Mouse (Mus musculus): ENCODE results near the gene Ints11. TPM values are rescaled to one million over a fixed set of nuclear protein-coding genes. Genes with fewer than 3 reads are reported as not detected.

The Ints11 gene
- polyA plus RNA-seq, 1 experiment from 2014 or later, result 92.8 TPM

GRCm38 (mm10) chr4:155851368-155851767, 18.0 kb upstream of the Ints11 start:
- no peak overlapping the region for H3K27ac ChIP-seq (replicated peaks; ENCODE audit: low read depth, low read length)
- ATAC-seq (replicated peaks; ENCODE audit: insufficient number of reproducible peaks, low FRiP score, low TSS enrichment, low read depth), result no peak
- H3K4me1 ChIP-seq (ENCODE audit: control insufficient read depth, insufficient read depth, low read length), result no peaks in the 10 kb centered on the region; the same call in 1 of the 2 replicates
- H3K27me3 ChIP-seq (ENCODE audit: control insufficient read depth, insufficient read depth, low read length), result no peaks in the 10 kb centered on the region
- H3K4me3 ChIP-seq (ENCODE audit: low read depth, low read length), result no peak overlapping the region
- H3K9ac ChIP-seq (replicated peaks; ENCODE audit: low read length), result no peak overlapping the region
- WGBS, result 88% methylated on average over 3 of the region's 3 CpGs
- H3K36me3 ChIP-seq (replicated peaks; ENCODE audit: control insufficient read depth, insufficient read depth, low read depth, low read length), result peaks cover 3% of the 10 kb centered on the region; the same call in 1 of the 2 replicates
- H3K4me2 ChIP-seq (ENCODE audit: low read depth, low read length), result no peak overlapping the region
- no peak for DNase-seq (ENCODE audit: low spot score)
- no peaks in the 10 kb centered on the region for H3K9me3 ChIP-seq (replicated peaks; ENCODE audit: control insufficient read depth, low read length)

GRCm38 (mm10) chr4:155851951-155852411, 17.4 kb upstream of the Ints11 start:
- Histone ChIP-seq H3K27ac (replicated peaks; ENCODE audit: low read depth, low read length) (no peak overlapping the region), H3K4me2 (ENCODE audit: low read depth, low read length) (no peak overlapping the region), H3K27me3 (ENCODE audit: control insufficient read depth, insufficient read depth, low read length) (no peaks in the 10 kb centered on the region), H3K36me3 (replicated peaks; ENCODE audit: control insufficient read depth, insufficient read depth, low read depth, low read length) (peaks cover 3% of the 10 kb centered on the region; the same call in 1 of the 2 replicates), H3K9me3 (replicated peaks; ENCODE audit: control insufficient read depth, low read length) (no peaks in the 10 kb centered on the region), H3K4me1 (ENCODE audit: control insufficient read depth, insufficient read depth, low read length) (no peaks in the 10 kb centered on the region; the same call in 1 of the 2 replicates), H3K4me3 (ENCODE audit: low read depth, low read length) (no peak overlapping the region), H3K9ac (replicated peaks; ENCODE audit: low read length) (no peak overlapping the region)
- DNase-seq (ENCODE audit: low spot score) (no peak), ATAC-seq (replicated peaks; ENCODE audit: insufficient number of reproducible peaks, low FRiP score, low TSS enrichment, low read depth) (no peak)
- WGBS, result 87% methylated on average over 2 of the region's 2 CpGs

GRCm38 (mm10) chr4:155853421-155853820, 15.9 kb upstream of the Ints11 start:
- Histone ChIP-seq H3K27me3 (ENCODE audit: control insufficient read depth, insufficient read depth, low read length) (no peaks in the 10 kb centered on the region), H3K9me3 (replicated peaks; ENCODE audit: control insufficient read depth, low read length) (no peaks in the 10 kb centered on the region), H3K27ac (replicated peaks; ENCODE audit: low read depth, low read length) (no peak overlapping the region), H3K4me2 (ENCODE audit: low read depth, low read length) (no peak overlapping the region), H3K4me3 (ENCODE audit: low read depth, low read length) (no peak overlapping the region), H3K4me1 (ENCODE audit: control insufficient read depth, insufficient read depth, low read length) (no peaks in the 10 kb centered on the region; the same call in 1 of the 2 replicates), H3K36me3 (replicated peaks; ENCODE audit: control insufficient read depth, insufficient read depth, low read depth, low read length) (peaks cover 3% of the 10 kb centered on the region; the same call in 1 of the 2 replicates), H3K9ac (replicated peaks; ENCODE audit: low read length) (no peak overlapping the region)
- 92% methylated on average over 9 of the region's 9 CpGs for WGBS
- DNase-seq (ENCODE audit: low spot score) (no peak), ATAC-seq (replicated peaks; ENCODE audit: insufficient number of reproducible peaks, low FRiP score, low TSS enrichment, low read depth) (no peak)

- no peak overlapping the region for H3K9ac ChIP-seq (replicated peaks; ENCODE audit: low read length)
- no peaks in the 10 kb centered on the region for H3K4me1 ChIP-seq (ENCODE audit: control insufficient read depth, insufficient read depth, low read length)
- H3K4me3 ChIP-seq (ENCODE audit: low read depth, low read length), result no peak overlapping the region
- no peaks in the 10 kb centered on the region for H3K9me3 ChIP-seq (replicated peaks; ENCODE audit: control insufficient read depth, low read length)
- H3K4me2 ChIP-seq (ENCODE audit: low read depth, low read length), result no peak overlapping the region
- 92% methylated on average over 12 of the region's 12 CpGs for WGBS
- H3K36me3 ChIP-seq (replicated peaks; ENCODE audit: control insufficient read depth, insufficient read depth, low read depth, low read length), result peaks cover 3% of the 10 kb centered on the region; the same call in 1 of the 2 replicates
- DNase-seq (ENCODE audit: low spot score), result no peak
- no peak for ATAC-seq (replicated peaks; ENCODE audit: insufficient number of reproducible peaks, low FRiP score, low TSS enrichment, low read depth)
- H3K27me3 ChIP-seq (ENCODE audit: control insufficient read depth, insufficient read depth, low read length), result no peaks in the 10 kb centered on the region
- H3K27ac ChIP-seq (replicated peaks; ENCODE audit: low read depth, low read length), result no peak overlapping the region
These were observed 14.4 kb upstream of the Ints11 start for GRCm38 (mm10) chr4:155854991-155855390.

GRCm38 (mm10) chr4:155856071-155856470, 13.3 kb upstream of the Ints11 start:
- H3K36me3 ChIP-seq (replicated peaks; ENCODE audit: control insufficient read depth, insufficient read depth, low read depth, low read length), result peaks cover 3% of the 10 kb centered on the region; the same call in 1 of the 2 replicates

GRCm38 (mm10) chr4:155856881-155857280, 12.5 kb upstream of the Ints11 start:
- H3K27ac ChIP-seq (replicated peaks; ENCODE audit: low read depth, low read length), result no peak overlapping the region
- no peak overlapping the region for H3K4me3 ChIP-seq (ENCODE audit: low read depth, low read length)
- peaks cover 3% of the 10 kb centered on the region; the same call in 1 of the 2 replicates for H3K36me3 ChIP-seq (replicated peaks; ENCODE audit: control insufficient read depth, insufficient read depth, low read depth, low read length)
- no peaks in the 10 kb centered on the region for H3K9me3 ChIP-seq (replicated peaks; ENCODE audit: control insufficient read depth, low read length)
- WGBS, result 89% methylated on average over 3 of the region's 3 CpGs
- H3K9ac ChIP-seq (replicated peaks; ENCODE audit: low read length), result no peak overlapping the region
- DNase-seq (ENCODE audit: low spot score) (no peak), ATAC-seq (replicated peaks; ENCODE audit: insufficient number of reproducible peaks, low FRiP score, low TSS enrichment, low read depth) (no peak)
- H3K4me2 ChIP-seq (ENCODE audit: low read depth, low read length), result no peak overlapping the region
- no peaks in the 10 kb centered on the region for H3K27me3 ChIP-seq (ENCODE audit: control insufficient read depth, insufficient read depth, low read length)
- H3K4me1 ChIP-seq (ENCODE audit: control insufficient read depth, insufficient read depth, low read length), result no peaks in the 10 kb centered on the region

More at GRCm38 (mm10) chr4:155856071-155856470, 13.3 kb upstream of the Ints11 start:
- no peak overlapping the region for H3K9ac ChIP-seq (replicated peaks; ENCODE audit: low read length)
- no peaks in the 10 kb centered on the region for H3K4me1 ChIP-seq (ENCODE audit: control insufficient read depth, insufficient read depth, low read length)
- no peaks in the 10 kb centered on the region for H3K9me3 ChIP-seq (replicated peaks; ENCODE audit: control insufficient read depth, low read length)
- no peak overlapping the region for H3K4me3 ChIP-seq (ENCODE audit: low read depth, low read length)
- DNase-seq (ENCODE audit: low spot score) (no peak), ATAC-seq (replicated peaks; ENCODE audit: insufficient number of reproducible peaks, low FRiP score, low TSS enrichment, low read depth) (no peak)
- H3K4me2 ChIP-seq (ENCODE audit: low read depth, low read length), result no peak overlapping the region
- H3K27ac ChIP-seq (replicated peaks; ENCODE audit: low read depth, low read length), result no peak overlapping the region
- WGBS, result 93% methylated on average over 12 of the region's 12 CpGs
- no peaks in the 10 kb centered on the region for H3K27me3 ChIP-seq (ENCODE audit: control insufficient read depth, insufficient read depth, low read length)

- peak; percentile 86 for DNase-seq (ENCODE audit: low spot score)
- Histone ChIP-seq H3K36me3 (replicated peaks; ENCODE audit: control insufficient read depth, insufficient read depth, low read depth, low read length) (peaks cover 3% of the 10 kb centered on the region; the same call in 1 of the 2 replicates), H3K9ac (replicated peaks; ENCODE audit: low read length) (no peak overlapping the region), H3K4me1 (ENCODE audit: control insufficient read depth, insufficient read depth, low read length) (no peaks in the 10 kb centered on the region), H3K27ac (replicated peaks; ENCODE audit: low read depth, low read length) (no peak overlapping the region), H3K27me3 (ENCODE audit: control insufficient read depth, insufficient read depth, low read length) (no peaks in the 10 kb centered on the region), H3K9me3 (replicated peaks; ENCODE audit: control insufficient read depth, low read length) (no peaks in the 10 kb centered on the region), H3K4me3 (ENCODE audit: low read depth, low read length) (no peak overlapping the region), H3K4me2 (ENCODE audit: low read depth, low read length) (no peak overlapping the region)
- peak; percentile 24; the same call in 1 of the 2 replicates for ATAC-seq (replicated peaks; ENCODE audit: insufficient number of reproducible peaks, low FRiP score, low TSS enrichment, low read depth)
- 18% methylated on average over 13 of the region's 13 CpGs for WGBS
These were observed 10.0 kb upstream of the Ints11 start for GRCm38 (mm10) chr4:155859318-155859717.

GRCm38 (mm10) chr4:155861787-155862186, 7.6 kb upstream of the Ints11 start:
- H3K27me3 ChIP-seq (ENCODE audit: control insufficient read depth, insufficient read depth, low read length), result no peaks in the 10 kb centered on the region
- no peak overlapping the region for H3K4me3 ChIP-seq (ENCODE audit: low read depth, low read length)
- WGBS, result 91% methylated on average over 7 of the region's 7 CpGs
- H3K9ac ChIP-seq (replicated peaks; ENCODE audit: low read length), result no peak overlapping the region
- H3K9me3 ChIP-seq (replicated peaks; ENCODE audit: control insufficient read depth, low read length), result no peaks in the 10 kb centered on the region
- no peak overlapping the region for H3K4me2 ChIP-seq (ENCODE audit: low read depth, low read length)
- H3K27ac ChIP-seq (replicated peaks; ENCODE audit: low read depth, low read length), result no peak overlapping the region
- ATAC-seq (replicated peaks; ENCODE audit: insufficient number of reproducible peaks, low FRiP score, low TSS enrichment, low read depth), result no peak
- no peaks in the 10 kb centered on the region for H3K4me1 ChIP-seq (ENCODE audit: control insufficient read depth, insufficient read depth, low read length)
- no peak for DNase-seq (ENCODE audit: low spot score)
- H3K36me3 ChIP-seq (replicated peaks; ENCODE audit: control insufficient read depth, insufficient read depth, low read depth, low read length), result no peaks in the 10 kb centered on the region
